Mouse (Mus musculus): ENCODE measurements around the gene Decr2. TPM values are rescaled to one million over a fixed set of nuclear protein-coding genes. Genes with fewer than 3 reads are reported as not detected.
A peak's percentile ranks its signal among the peaks of the same experiment; 100 is the strongest.

Gene Decr2
- polyA plus RNA-seq, 1 experiment: 0.35 TPM

DNA sequence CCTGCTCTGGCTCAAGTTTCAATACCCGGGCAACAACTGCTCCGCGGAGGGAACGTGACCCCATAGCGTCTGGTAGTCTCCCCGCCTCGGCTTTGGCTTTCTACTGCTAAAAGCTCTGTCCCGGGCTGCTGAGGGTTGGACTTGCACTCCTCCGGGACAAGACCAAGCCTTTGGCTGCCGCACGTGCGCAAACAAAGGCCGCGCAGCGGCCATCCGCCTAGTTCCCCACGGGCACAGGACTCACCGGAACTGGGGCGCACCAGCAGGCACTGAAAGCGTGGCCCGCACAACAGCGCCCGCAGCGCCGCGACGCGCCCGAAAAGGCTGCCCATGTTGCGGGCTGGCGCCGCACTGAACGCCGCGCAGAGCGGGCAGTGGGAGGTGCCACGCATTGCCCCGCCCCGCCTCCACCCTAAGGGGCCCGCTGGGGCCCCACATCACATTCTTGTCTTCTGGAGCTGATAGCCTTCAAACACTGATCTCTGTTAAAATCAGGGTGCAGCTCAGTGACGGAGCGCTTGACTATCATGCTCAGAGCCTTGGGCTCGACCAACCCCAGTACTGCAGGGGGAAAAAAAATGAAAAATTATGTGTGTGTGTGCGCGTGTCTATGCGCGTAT is 5.1 kb upstream of the Decr2 start, which contains the start of gene Nme4:
Gene Nme4 (minus strand): TSS at position 482 of the 620 bp plus-strand sequence.
- Histone ChIP-seq H3K4me1 (peaks cover 29% of the 10 kb centered on the region), H3K36me3 (replicated peaks; ENCODE audit: low read length) (peaks cover 4% of the 10 kb centered on the region), H3K27me3 (replicated peaks) (peaks cover 29% of the 10 kb centered on the region), H3K9me3 (peaks cover 4% of the 10 kb centered on the region), H3K4me3 (replicated peaks) (peak within 1 kb of the TSS; percentile 91)
- TF ChIP-seq GATA1 (IDR thresholded peaks at IDR 0.05; ENCODE audit: borderline replicate concordance, low read length): no peak
- TF ChIP-seq FLI1 (IDR thresholded peaks at IDR 0.05; ENCODE audit: low read length): no peak

GRCm38 (mm10) chr17:26094531-26095110 is 4.5 kb upstream of the Decr2 start:
- H3K4me1 ChIP-seq: peaks cover 33% of the 10 kb centered on the region
- peaks cover 4% of the 10 kb centered on the region for H3K36me3 ChIP-seq (replicated peaks; ENCODE audit: low read length)
- TF ChIP-seq FLI1 (IDR thresholded peaks at IDR 0.05; ENCODE audit: low read length) (no peak), GATA1 (IDR thresholded peaks at IDR 0.05; ENCODE audit: borderline replicate concordance, low read length) (no peak)
- H3K27me3 ChIP-seq (replicated peaks): peaks cover 30% of the 10 kb centered on the region
- peak overlapping the region; percentile 91 for H3K4me3 ChIP-seq (replicated peaks)
- peaks cover 4% of the 10 kb centered on the region for H3K9me3 ChIP-seq

DNA sequence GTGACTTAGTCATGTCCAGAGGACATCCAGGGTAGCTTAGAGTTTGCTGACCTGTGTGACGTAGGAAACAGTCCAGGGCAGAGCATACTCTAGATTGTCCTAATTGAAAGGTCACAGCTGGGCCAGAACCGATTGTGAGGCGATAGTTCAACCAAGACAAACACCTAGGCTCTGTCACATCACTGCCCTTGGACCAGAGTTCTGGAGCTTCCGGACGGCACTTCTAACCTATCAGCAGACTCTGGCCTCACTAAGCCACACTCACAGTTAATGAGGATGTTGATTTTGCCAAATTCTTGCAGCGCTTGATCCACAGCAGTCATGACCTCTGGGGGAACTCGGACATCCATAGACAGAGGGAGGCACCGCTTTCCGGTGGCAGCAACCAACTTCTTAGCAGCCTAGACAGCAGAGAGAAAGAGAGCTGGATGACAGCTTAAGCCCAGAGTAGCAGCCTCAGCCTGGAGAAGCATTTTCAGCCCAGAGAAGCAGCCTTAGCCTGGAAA is 3.0 kb downstream of the Decr2 start:
- Histone ChIP-seq H3K4me3 (replicated peaks) (no peak overlapping the region), H3K36me3 (replicated peaks; ENCODE audit: low read length) (peaks cover 2% of the 10 kb centered on the region), H3K9me3 (peaks cover 2% of the 10 kb centered on the region), H3K4me1 (peaks cover 10% of the 10 kb centered on the region), H3K27me3 (replicated peaks) (peaks cover 33% of the 10 kb centered on the region)
- TF ChIP-seq FLI1 (IDR thresholded peaks at IDR 0.05; ENCODE audit: low read length) (no peak), GATA1 (IDR thresholded peaks at IDR 0.05; ENCODE audit: borderline replicate concordance, low read length) (no peak)

DNA sequence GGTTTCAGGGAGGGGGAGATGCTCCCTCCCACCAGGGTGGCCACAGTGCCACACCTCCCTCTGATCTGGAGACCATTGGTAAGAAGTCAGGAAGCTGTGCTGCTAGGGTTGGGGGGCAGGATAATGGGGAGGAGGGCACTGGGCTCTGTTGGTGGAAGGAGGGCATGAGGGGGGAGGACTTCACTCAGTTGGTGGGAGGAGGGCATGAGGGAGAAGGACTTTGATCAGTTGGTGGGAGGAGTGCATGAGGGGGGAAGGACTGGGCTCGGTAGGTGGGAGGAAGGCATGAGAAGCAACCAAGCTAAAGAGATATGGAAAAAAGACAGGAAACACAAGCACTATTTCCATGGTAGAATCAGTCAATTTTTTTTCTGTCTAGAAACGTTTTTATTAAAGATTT is 9.3 kb downstream of the Decr2 start:
- no peak overlapping the region for H3K4me3 ChIP-seq (replicated peaks)
- H3K36me3 ChIP-seq (replicated peaks; ENCODE audit: low read length): no peaks in the 10 kb centered on the region
- peaks cover 37% of the 10 kb centered on the region for H3K27me3 ChIP-seq (replicated peaks)
- TF ChIP-seq GATA1 (IDR thresholded peaks at IDR 0.05; ENCODE audit: borderline replicate concordance, low read length): no peak
- no peak for TF ChIP-seq FLI1 (IDR thresholded peaks at IDR 0.05; ENCODE audit: low read length)
- no peaks in the 10 kb centered on the region for H3K9me3 ChIP-seq
- H3K4me1 ChIP-seq: no peaks in the 10 kb centered on the region

GRCm38 (mm10) chr17:26078851-26079250 is 11.3 kb downstream of the Decr2 start:
- Histone ChIP-seq H3K9me3 (no peaks in the 10 kb centered on the region), H3K36me3 (replicated peaks; ENCODE audit: low read length) (no peaks in the 10 kb centered on the region), H3K4me1 (no peaks in the 10 kb centered on the region), H3K4me3 (replicated peaks) (no peak overlapping the region), H3K27me3 (replicated peaks) (peaks cover 36% of the 10 kb centered on the region)
- no peak for TF ChIP-seq GATA1 (IDR thresholded peaks at IDR 0.05; ENCODE audit: borderline replicate concordance, low read length)
- no peak for TF ChIP-seq FLI1 (IDR thresholded peaks at IDR 0.05; ENCODE audit: low read length)

- no peaks in the 10 kb centered on the region for H3K9me3 ChIP-seq
- peaks cover under 1% of the 10 kb centered on the region for H3K4me1 ChIP-seq
- H3K36me3 ChIP-seq (replicated peaks; ENCODE audit: low read length): no peaks in the 10 kb centered on the region
- TF ChIP-seq FLI1 (IDR thresholded peaks at IDR 0.05; ENCODE audit: low read length) (no peak), GATA1 (IDR thresholded peaks at IDR 0.05; ENCODE audit: borderline replicate concordance, low read length) (no peak)
- H3K4me3 ChIP-seq (replicated peaks): no peak overlapping the region
- peaks cover 46% of the 10 kb centered on the region for H3K27me3 ChIP-seq (replicated peaks)
These were observed 14.9 kb downstream of the Decr2 start for GRCm38 (mm10) chr17:26075246-26075645.

DNA sequence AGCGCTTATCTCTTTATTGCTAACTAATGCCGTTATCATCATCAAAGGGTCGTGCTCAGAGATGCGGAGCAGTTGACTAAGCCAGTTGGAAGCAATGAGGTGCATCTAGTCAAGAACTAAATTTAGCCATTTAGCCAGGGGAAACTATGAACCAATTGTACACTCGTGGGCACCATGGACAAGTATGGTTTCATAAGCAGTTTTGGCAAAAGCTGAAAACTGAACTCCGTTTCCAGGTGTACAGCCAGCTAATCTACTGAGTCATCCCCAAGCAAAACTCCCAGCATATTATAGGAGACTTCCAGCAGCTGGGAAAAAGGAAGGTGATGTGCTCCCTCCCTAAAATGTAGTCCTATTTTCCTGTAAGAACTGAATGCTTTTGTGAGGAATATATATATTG is 20.0 kb downstream of the Decr2 start:
- no peak for TF ChIP-seq GATA1 (IDR thresholded peaks at IDR 0.05; ENCODE audit: borderline replicate concordance, low read length)
- no peak for TF ChIP-seq FLI1 (IDR thresholded peaks at IDR 0.05; ENCODE audit: low read length)
- Histone ChIP-seq H3K4me1 (peaks cover 37% of the 10 kb centered on the region), H3K36me3 (replicated peaks; ENCODE audit: low read length) (peaks cover 4% of the 10 kb centered on the region), H3K4me3 (replicated peaks) (peak overlapping the region; percentile 90), H3K27me3 (replicated peaks) (peaks cover 62% of the 10 kb centered on the region), H3K9me3 (peaks cover 18% of the 10 kb centered on the region)

GRCm38 (mm10) chr17:26068831-26069739 is 21.1 kb downstream of the Decr2 start, which contains the start of gene Rab11fip3:
Rab11fip3 (minus strand) TSS chr17:26069555.
- Histone ChIP-seq H3K4me3 (replicated peaks) (peak within 1 kb of the TSS; percentile 90), H3K27me3 (replicated peaks) (peaks cover 65% of the 10 kb centered on the region)

GRCm38 (mm10) chr17:26068024-26068830 is 21.9 kb downstream of the Decr2 start:
- Histone ChIP-seq H3K36me3 (replicated peaks; ENCODE audit: low read length) (peaks cover 4% of the 10 kb centered on the region), H3K27me3 (replicated peaks) (peaks cover 61% of the 10 kb centered on the region), H3K4me3 (replicated peaks) (peak overlapping the region; percentile 90), H3K9me3 (peaks cover 18% of the 10 kb centered on the region), H3K4me1 (peaks cover 41% of the 10 kb centered on the region)
- no peak for TF ChIP-seq GATA1 (IDR thresholded peaks at IDR 0.05; ENCODE audit: borderline replicate concordance, low read length)
- TF ChIP-seq FLI1 (IDR thresholded peaks at IDR 0.05; ENCODE audit: low read length): no peak

More at GRCm38 (mm10) chr17:26068831-26069739, 21.1 kb downstream of the Decr2 start, which contains the start of gene Rab11fip3:
- Histone ChIP-seq H3K36me3 (replicated peaks; ENCODE audit: low read length) (peaks cover 4% of the 10 kb centered on the region), H3K4me1 (peaks cover 41% of the 10 kb centered on the region), H3K9me3 (peaks cover 18% of the 10 kb centered on the region)
- TF ChIP-seq FLI1 (IDR thresholded peaks at IDR 0.05; ENCODE audit: low read length) (no peak), GATA1 (IDR thresholded peaks at IDR 0.05; ENCODE audit: borderline replicate concordance, low read length) (no peak)

All from megakaryocyte, embryonic 14.5 days (primary cell).